Mouse (Mus musculus) spleen, adult 12 weeks (tissue): ENCODE measurements around the gene Sema3c.
"Not testable (repeated sequence)": the region's sequence is repeated elsewhere in the genome, so short reads cannot be mapped to it uniquely, and the experiment has no call there.

Source experiments
- DNase-seq: peaks from one replicate; pipeline ENCODE4 v3.0.0; 2022; ENCODE audit warnings: low spot score

Gene Sema3c

DNA sequence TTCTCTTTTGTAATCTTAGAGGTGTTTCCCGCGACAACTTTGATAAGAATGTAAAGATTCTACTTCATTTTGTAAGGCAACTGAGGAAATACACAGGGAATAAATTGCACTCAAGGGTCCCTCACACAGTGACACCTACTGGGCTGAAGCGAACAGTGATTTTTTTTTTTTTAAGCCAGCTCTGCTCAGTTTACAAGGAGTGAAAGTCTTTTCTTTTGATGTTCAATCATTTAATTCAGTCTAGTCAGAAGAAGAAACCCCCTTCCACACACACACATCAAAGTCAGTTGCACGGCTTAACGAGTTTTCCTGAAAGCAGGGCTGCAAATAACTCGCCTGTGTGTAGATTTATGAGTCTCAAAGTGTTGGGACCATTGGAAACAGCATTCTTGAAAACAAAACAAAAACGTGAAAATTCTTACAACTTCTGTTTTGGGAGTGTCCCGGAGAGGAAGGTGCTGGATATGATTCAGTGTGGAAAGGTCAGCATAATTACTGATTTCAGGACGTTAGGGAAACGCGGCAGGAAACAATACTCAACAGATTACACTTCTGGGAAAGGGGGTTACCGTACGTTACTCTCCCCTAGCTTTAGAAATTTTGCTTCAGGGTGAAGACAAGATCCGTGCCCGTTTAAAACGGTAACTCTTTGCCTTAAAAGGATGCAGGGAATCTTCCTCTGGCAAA, at the start of gene Sema3c:
Sema3c (plus strand) TSS at position 588 of the 687 bp plus-strand sequence.
- no peak for DNase-seq

DNA sequence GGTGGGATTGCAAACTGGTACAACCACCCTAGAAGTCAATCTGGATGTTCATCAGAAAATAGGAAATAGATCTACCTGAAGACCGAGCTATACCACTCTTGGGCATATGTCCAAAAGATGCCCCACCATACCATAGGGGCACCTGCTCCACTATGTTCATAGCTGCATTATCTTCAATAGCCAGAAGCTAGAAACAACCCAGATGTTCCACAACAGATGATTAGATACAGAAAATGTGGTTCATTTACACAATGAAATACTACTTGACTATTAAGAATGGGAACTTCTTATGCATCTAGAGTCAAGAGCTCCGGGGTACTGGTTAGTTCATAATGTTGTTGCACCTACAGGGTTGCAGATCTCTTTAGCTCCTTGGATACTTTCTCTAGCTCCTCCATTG, 42.9 kb upstream of the Sema3c start:
- DNase-seq: not testable (repeated sequence)

DNA sequence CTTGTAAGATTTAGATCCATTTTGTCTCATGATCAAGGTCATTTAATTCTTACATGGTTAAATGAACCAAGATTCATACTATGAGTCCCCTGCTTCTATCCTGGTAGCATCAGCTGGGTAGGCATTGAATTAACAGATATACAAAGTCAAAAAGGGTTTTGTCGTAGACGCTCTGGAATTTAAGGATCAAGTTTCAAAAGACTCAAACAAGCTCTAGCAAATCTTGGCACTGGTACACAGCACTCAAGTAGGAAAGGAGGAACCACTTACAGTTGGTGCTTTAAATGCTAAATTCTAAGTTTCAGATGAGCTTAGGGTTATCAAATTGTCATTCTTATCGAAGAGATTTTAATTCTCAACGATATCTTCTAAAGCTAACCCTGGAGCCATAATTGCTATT, 30.9 kb upstream of the Sema3c start:
- no peak for DNase-seq

DNA sequence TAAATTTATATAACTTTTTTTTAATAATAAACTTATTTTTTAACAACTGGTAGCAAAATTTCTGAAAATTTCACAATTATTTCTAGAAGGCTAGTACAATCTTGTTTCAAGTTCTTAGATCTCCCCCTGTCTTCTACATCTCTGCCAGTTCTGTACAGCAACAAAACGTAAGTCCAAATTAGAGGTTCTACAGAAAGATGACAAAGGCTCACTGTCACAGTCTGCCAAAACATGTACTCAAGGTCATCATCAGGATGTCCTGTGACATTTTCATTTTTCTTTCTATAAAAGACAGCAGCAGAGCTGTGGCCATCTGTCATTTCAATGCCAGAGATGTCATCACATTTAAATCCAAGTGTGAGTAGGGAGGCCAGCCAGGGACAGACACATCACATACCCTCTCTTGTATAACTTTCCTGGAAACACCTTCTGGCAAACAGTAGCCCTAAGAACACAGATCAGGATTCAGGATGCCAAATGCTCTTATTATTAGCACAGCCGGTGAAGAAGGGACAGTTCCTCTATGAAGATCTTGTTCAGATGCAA, 29.1 kb upstream of the Sema3c start:
- DNase-seq: no peak

DNA sequence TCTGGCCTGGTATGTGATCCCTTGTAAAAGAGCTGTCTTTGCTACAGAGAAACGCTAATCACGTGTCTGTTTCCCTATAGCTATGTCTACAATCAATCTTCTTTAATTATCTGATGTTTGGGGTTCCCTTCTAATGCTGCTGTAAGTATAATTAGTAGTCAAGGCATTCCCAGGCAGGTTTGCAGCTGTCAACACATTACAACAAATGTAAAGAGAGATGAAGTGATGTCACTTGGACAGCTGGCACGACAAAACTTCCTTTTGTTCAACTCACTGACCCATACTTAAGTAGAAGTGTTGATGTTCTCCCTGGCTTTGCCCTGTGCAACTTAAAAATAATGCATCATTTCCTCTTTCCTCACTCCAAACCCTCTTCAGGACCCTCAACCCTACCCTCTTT, 22.4 kb upstream of the Sema3c start:
- DNase-seq: no peak

DNA sequence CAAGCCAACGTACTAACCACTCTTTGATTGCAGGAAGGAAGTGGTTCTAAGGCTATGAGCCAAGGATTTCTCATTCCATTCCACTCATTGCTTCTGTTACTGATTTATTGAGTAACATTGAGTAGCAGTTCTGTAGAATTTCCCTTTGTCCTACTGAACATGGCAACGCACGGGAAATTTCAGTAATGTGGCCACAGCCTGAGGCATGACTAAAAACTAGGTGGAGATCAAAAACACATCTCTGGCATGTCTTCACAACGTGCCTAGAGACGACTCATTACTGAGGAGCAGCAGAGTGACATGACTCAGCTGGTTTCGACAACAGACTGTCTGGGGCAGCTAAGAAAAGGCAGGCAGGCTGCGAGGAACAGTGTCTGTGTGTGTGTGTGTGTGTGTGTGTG, 18.0 kb upstream of the Sema3c start:
- no peak for DNase-seq

DNA sequence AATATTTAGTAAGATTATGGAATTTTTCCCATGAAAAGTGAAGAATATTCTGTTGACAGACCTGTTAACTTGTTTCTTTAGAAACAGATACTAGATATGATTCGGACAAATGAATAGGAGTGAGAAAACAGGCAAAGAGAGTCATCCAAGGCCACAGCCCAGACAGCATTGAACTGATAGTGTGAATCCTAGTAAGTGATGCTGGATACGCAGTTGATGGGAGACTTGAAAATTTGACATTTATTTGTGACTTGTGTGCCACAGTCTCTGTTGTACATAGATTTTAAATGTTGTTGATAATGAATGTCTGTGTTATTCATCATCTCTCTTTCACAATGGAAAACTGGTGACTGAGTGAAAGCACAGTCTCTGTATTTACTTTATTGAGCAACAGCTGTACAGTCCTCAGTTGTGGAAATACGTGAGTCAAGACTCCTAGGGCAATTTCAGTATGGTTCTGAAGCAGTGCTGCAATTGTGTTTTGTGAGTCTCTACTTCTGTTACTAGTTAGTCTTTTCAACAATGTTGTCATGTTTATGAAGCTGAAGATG, 17.3 kb upstream of the Sema3c start:
- DNase-seq: no peak

DNA sequence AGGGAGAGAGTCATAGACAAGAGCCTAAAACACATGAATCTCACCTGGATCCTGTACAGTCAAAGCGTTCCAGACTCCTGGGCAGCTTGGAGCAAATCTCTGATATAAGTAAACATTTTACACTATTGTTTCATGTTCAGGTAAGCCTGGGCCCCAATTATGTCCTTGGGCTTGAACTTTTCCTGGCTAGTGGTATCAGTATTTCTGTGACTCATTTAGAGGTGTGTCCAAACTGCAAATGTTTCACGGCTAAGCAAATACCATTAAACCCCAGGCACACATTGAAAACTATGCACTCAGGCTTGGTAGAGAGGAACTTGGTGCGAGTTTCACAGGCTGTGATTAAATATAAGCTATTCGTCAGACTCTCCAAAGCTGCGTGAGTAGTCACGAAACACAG, 2.5 kb upstream of the Sema3c start:
- no peak for DNase-seq

DNA sequence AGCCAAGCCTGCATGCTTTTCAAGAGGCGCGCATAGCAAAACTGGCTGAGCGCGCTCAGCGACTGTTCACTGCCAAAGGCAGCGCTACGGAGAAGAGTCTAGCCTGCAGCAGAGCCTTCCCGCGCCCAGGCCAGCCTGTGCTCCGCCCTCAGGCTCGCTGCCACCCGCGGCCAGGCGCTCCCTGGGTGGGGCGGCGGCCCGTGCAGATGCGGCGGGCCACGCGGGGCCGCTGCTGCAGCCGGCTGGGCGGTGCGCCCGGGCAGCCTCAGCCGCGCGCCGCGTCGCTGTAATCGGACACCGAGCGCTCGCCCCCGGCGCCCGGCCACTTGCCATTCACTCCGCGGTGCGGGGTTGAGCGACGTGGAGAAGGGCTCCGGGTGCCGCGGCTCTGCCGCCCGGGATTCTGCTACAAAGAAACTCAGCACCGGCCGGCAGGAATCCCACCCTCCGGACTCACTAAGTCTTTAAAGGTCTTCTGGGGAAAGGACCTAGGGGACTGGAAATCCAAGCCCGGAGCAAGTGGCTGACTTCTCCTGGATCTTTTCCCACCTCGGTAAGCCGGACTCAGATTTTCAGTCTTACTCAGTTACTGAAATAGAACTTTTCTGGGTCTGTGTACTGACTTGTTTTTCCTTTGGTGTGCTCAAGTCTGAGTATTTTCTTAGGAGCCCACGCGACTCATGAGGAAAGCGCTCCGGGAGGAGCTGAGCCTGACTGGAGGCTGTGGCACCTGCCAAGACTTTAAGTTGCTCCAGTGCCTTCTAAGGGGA, 517 bp downstream of the Sema3c start:
- no peak for DNase-seq

DNA sequence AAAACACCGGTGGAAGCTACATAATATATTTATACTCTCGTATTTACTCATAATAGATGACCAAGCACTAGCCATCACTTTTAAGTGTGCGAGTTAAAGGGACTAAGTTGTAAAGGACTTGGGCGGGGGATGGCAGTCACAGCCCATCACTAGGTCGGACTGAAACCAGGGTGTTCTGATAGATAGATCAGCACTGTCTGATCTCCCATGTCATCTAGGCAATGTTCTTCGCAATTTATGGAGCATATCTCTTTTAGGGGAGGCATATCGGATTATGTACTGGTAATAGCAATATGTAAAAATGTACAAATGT, 1.1 kb downstream of the Sema3c start:
- no peak for DNase-seq

DNA sequence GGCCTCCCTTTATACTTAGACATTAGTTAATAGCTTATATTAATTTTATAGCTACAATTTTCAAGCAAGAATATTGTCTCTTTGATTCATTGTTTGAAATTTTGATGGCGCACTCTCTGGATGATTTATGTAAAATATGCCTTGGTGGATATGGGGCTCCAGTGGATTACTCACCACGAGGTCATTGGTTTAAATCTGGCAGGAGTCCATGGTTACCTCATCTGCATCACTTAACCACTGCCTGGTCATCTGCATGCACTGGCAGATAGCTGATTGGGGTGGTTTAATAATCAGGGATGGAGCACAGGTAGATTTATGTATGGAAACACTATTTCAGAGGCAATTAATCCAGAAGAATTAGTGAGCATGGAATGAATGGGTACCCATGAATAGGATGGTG, 2.0 kb downstream of the Sema3c start:
- no peak for DNase-seq

DNA sequence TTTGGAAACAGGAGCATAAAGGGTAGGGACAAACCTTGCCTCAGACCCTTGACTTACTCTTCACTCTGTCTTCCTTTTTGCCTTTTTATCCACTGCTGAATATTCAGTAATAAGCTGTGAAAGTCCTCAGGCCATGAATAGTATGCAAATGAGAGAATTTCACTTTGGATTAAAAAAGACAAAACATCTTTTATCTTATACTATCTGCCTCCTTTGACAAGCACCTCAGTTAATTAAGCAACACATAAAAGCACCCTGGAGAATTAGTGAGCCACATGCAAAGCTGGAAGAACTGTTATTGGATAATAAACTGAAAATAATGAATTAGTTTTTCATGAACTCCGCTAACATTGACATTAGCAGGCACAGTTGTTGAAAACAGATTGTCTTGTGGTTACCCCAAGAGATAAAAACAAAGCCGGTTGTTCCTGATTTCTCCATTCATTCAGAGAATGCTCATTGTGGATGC, 8.0 kb downstream of the Sema3c start:
- DNase-seq: no peak

DNA sequence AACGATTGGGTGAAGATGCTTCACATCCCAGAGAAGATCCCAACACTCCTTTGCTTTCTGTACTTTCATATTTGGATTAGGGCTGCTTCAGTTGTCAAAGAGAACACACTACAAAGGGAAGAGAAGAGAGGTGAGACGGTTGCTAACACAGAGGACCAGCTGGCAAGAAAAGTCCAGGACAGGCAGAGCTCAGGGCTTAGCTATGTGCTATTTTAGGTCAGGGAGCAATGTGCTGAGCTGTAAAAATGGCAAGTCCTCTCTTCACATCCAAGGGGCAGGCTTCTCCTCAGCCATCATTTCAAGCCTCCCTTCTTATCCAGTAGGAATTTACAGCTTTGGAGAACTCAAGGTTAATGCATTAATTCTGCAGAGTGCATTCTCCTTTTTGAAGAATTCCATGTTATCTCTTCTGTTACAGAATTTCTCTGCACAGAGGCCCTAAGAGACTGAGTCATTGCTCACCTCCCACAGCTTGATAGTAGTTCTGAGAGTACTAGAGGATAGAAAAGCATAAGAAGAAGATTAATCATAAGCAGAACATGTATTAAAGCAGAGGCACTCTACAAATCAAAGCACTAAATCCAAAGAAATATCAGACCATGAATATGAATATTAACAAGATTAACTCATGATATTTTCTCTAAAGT, 10.3 kb downstream of the Sema3c start:
- DNase-seq: no peak

DNA sequence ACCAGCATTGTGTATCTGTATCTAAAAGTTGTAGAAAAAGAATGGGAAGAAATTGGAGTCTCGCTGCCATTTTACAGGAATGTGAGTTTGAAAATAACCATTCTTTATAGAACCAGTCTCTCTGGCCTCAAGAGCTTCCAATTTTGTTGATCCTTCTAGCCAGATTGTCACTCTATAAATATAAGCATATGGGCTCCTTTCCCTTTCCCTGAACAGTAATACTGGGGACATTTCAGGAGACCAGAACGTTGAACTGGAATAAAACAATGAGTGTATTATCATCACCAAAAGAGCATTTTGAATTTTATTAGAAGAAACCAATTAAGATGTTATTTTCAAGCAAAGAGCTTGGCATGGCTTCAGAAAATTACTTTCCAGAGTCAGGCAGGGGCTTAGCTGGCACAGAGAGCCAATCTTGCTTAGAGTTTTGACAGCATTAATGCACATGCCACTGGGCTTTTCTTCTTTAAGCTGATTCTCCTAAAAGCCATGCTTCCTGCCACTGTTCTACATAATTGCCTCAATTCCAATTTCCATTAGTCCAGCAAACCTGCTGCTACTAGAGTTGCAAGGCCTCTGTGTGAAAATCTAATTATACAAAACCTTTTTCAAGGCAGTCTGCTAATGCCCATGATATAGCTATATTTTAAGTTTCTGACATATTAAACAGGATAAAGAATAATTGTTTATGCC, 12.6 kb downstream of the Sema3c start:
- DNase-seq: no peak

DNA sequence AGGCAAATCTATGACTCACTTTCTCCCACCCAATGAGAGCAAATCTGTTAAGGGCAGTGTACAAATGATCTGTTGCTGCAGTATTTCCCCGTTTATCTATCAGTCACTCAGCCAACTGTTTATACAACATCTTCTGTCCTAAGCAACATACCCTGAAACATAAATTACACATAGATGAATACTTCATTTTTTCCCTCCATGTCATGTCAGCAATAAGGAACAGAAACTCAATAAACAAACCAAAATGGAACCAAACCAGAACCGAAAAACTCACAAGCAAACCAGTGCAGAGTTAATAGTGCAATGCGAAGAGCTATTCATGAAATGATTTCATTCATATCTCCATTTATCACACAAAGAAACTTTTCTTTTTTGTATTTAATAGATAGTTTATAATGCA, 17.8 kb downstream of the Sema3c start:
- no peak for DNase-seq

DNA sequence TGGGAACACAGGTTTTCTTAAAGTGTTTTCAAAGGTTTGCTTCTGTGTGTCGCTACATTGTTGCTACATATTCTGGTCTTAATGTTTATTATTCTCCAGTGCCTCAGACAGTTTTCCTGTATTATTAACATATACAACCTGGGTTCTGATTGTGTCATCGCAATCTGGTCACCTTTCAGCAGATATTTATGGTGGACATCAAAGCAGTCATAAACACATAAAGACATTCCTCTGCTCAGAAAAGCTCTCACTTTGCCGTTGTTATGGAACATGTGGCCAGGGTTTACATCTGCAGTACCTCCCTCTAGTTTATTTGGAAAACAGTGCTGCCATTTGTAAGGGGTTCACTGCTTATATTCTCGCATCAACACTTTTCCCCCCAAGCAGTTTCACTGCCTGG, 27.6 kb downstream of the Sema3c start:
- DNase-seq: no peak

DNA sequence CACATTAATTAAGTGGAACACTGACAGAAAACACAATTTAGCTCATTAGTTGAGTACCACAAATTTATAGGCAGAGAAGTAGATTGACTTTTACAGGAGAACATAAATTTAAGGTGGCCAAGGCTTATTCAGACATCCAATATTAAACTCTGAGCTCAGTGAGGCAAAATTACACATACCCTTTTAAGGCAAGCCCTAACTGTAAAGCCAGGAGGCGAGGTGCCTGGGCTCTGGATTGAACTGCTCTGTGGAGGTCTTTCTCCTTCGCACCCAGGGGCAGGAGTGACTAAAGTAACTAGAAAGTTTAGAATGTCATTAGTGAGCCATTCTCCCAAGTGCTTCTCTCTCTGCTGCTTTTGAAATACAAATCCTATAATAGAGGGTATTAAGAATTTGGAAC, 46.5 kb downstream of the Sema3c start:
- DNase-seq: no peak

DNA sequence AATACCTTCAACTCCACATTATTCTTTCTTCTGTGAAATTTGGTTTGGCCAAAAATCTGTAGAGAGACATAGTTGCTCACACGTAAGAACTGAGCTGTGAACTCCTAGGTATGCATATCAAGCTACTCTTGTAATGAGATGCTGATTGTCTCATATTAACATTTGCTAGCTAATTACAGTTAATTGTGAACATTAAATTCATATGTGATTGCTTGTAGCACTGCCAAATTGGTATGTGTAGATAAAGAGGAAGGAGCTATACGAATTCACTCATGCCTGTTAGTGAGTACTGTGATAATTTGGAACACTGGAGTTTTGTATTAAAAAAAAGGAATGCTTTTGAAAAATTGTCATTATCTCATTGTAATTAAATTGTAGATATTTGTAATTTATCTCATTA, 48.5 kb downstream of the Sema3c start:
- DNase-seq: no peak

DNA sequence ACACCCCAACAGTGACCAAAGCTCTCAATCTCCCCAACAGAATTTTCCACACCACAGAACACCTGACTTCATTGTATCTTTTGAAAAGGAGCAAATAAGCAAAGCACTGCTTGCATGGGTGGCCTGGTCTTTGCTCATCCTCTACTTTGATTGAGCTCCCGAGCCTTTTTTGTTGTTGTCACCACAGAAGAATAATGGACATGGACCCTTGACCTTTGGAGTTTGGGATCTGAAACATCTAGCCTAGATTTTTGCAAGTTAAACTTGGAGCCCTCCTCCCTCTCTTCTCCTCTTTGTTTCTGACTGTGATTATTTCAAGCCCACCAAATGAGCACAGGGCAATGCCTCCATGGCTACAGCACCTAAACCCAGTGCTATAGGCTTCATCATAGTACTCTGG, 54.5 kb downstream of the Sema3c start:
- DNase-seq: no peak

DNA sequence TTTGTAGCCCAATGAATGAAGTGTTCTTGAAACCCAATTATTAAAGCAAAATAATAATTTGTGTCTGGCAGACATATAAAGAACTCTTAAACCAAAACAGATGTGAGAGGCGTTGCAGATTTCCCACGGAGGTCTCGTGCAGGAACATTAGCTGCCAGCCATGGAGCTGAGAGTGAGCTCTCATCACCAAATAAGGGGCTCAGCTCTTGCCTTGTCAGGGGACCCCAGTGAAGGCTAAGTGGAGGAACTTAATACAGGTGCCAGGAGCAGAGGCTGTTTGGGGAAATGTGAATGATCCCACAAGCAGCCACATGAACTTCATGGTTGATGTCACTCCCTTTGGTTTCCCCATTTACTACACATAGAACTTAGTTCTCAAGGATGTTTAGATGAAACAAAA, 55.5 kb downstream of the Sema3c start:
- DNase-seq: no peak

DNA sequence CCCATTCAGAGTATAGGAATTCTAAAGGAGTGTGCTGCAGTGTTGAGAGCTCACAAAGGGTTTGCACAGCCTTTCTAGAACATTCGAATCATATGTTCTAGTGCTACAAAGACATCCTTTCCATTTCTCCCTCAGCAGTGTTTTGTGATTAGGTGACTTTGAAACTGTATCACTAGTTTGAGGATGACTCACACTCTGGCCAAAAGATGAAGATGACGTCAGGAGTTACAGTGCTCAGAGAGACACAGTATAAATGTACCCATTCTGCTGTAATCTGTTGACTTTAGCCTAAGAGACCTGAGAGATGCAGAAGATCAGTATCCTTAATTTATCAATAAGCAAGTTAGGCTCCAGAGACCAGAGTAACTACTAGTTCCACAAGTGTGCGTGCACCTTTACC, 65.4 kb downstream of the Sema3c start:
- no peak for DNase-seq

DNA sequence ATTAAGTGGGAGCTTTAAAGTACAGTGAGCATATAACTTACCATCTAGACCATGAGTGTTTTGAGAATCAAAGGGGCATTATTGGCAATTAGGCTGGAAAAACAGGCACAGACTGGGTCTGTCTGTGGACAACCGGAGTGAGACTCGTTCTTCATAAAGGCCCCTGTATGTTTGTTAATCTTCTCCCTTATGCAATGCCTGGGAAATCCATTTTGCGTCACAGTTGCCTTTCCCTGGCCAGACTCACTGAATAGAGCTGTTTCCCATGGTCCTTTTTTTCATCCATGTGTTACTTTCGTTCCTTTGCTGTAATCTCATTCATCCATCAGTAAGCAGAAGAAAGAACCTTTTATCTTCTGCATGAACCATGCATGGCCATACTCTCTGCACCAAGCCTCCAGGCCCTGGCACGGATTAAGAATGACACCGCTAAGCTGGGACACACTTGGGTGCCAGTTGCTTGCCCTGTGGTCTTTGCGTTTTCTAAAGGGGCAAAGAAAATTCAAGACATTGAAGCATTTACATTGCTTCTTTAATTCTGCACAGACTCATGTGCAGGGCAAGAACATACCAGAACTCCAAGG, 73.7 kb downstream of the Sema3c start:
- no peak for DNase-seq
